Mouse (Mus musculus) intestine, embryonic 16.5 days (tissue): ENCODE results near the gene Nt5m. TPM values are rescaled to one million over a fixed set of nuclear protein-coding genes. Genes with fewer than 3 reads are reported as not detected.
A peak's percentile ranks its signal among the peaks of the same experiment; 100 is the strongest.

Source experiments
- ATAC-seq: fragments of 200-750 bp; cut with Nextera tagmentation; 2 replicates; pipeline ENCODE4 v1.8.0; 2017; ENCODE audit warnings: moderate TSS enrichment, moderate library complexity
- H3K27ac ChIP-seq: fragments of 300-500 bp; sonication (generic); 2 replicates; pipeline ENCODE4 v1.5.1; 2014; ENCODE audit warnings: mild to moderate bottlenecking, low read length
- H3K27me3 ChIP-seq: fragments of 300-500 bp; sonication (generic); replicated peaks from 2 replicates; pipeline ENCODE4 v1.6.1; 2014; ENCODE audit warnings: low read length, control low read depth, mixed read lengths; ENCODE audit not compliant: control insufficient read depth, insufficient read depth
- H3K36me3 ChIP-seq: fragments of 300-500 bp; sonication (generic); 2 replicates; pipeline ENCODE4 v1.6.1; 2014; ENCODE audit warnings: low read length, control low read depth; ENCODE audit not compliant: control insufficient read depth, insufficient read depth
- H3K4me1 ChIP-seq: fragments of 300-500 bp; sonication (generic); 2 replicates; pipeline ENCODE4 v1.6.1; 2014; ENCODE audit warnings: low read length, control low read depth, mixed read lengths; ENCODE audit not compliant: control insufficient read depth, insufficient read depth
- H3K4me2 ChIP-seq: fragments of 300-500 bp; sonication (generic); 2 replicates; pipeline ENCODE4 v1.6.1; 2014; ENCODE audit warnings: low read depth, low read length, control low read depth
- H3K4me3 ChIP-seq: fragments of 300-500 bp; sonication (generic); 2 replicates; pipeline ENCODE4 v1.5.1; 2014; ENCODE audit warnings: mild to moderate bottlenecking, low read length
- H3K9ac ChIP-seq: fragments of 300-500 bp; sonication (generic); 2 replicates; pipeline ENCODE4 v1.6.1; 2014; ENCODE audit warnings: low read depth, low read length
- H3K9me3 ChIP-seq: fragments of 300-500 bp; sonication (generic); 2 replicates; pipeline ENCODE4 v1.6.1; 2016; ENCODE audit warnings: low read length, control low read depth; ENCODE audit not compliant: control insufficient read depth
- WGBS: fragments of 180-500 bp; shearing (Covaris S2); extraction: QIAGEN DNeasy Blood & Tissue Kit; methylation state at CpG from one replicate; pipeline ENCODE4 v1.1.7; 2014; 5-methylcytosine and 5-hydroxymethylcytosine counted together
- polyA plus RNA-seq: library from polyadenylated mRNA; unstranded; fragments of >200 nt; fragmentation: Nextera tagmentation; extraction: Ambion mirVana; gene quantifications from 2 replicates; pipeline ENCODE4 v1.2.1, GENCODE M21; 2015

Gene Nt5m
- 31.1 and 34.5 TPM in 2 replicates for polyA plus RNA-seq

DNA sequence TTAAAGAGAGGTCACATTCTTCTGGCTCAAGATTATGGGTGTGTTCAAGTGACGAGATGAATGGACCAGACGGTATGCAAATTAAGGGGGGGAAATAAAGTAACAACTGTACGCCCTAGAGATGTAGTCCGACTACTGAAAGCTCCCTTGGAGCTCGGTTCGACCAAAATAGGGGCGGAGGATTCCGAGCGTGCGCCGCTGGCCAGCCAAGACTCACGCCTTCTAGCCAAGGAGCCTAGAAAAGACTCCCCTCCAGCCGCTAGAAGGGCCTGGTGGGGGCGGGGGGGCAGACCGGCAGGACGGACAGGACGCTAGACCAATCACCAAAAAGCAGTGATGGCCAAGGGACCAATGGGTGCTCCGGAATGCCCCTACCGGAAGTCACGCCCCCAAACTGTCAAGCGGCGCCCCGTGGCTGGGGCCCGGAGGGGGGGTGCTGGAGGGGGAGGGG lies at the start of gene Nt5m:
Nt5m (plus strand) TSS at position 440 of the 451 bp plus-strand sequence.
- under 1% methylated on average over 24 of the region's 24 CpGs for WGBS
- Histone ChIP-seq H3K4me1 (peaks cover 13% of the 10 kb centered on the region), H3K9ac (peak within 1 kb of the TSS; percentile 97), H3K9me3 (no peaks in the 10 kb centered on the region), H3K27me3 (no peaks in the 10 kb centered on the region), H3K27ac (peak within 1 kb of the TSS; percentile 98), H3K4me3 (peak within 1 kb of the TSS; percentile 91), H3K36me3 (0 out of 2 replicates have a peak, but pooled peaks cover 2% of the 10 kb centered on the region), H3K4me2 (peak within 1 kb of the TSS; percentile 67)
- peak; percentile 98 for ATAC-seq

DNA sequence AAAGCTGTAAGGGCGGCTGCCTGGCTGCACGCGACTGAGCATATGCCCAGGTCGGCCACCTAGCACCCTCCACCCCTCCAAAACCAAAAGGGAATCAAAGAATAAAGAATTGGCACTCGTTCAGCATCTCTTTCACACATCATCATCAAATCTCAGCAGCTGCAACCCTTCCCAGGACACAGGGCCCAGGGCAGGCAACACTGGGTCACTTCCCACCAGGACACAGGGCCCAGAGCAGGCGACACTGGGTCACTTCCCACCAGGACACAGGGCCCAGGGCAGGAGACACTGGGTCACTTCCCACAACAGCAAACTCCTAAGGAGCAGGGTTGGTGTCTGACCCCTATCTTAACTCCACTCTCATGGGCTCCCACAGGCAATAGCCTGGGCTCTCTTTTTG lies 45.9 kb upstream of the Nt5m start:
- H3K27me3 ChIP-seq: no peaks in the 10 kb centered on the region
- no peak for ATAC-seq
- peaks cover 35% of the 10 kb centered on the region for H3K36me3 ChIP-seq
- no peak overlapping the region for H3K4me2 ChIP-seq
- WGBS: 94% methylated on average over 6 of the region's 6 CpGs
- H3K9ac ChIP-seq: no peak overlapping the region
- H3K27ac ChIP-seq: no peak overlapping the region
- no peaks in the 10 kb centered on the region for H3K9me3 ChIP-seq
- H3K4me3 ChIP-seq: no peak overlapping the region
- 0 out of 2 replicates have a peak, but pooled peaks cover 3% of the 10 kb centered on the region for H3K4me1 ChIP-seq

DNA sequence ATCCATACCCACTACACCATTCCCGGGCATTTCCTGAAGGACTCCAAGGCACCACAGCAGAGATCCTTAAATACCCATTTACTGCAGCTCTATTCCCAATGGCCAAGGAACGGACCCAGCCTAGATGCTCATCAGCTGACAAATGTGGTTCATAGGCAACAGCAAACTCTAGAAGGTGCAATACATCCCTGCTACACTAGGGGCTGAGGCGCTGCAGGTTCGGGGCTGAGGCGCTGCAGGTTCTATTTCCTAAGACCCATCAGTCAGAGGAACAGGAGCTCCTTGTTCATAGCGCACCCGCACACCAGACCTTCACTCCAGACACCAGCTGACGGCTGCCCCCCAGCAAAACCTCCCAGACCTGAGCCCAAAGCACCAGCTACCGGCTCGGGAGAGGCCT lies 38.8 kb upstream of the Nt5m start:
- Histone ChIP-seq H3K36me3 (peaks cover 42% of the 10 kb centered on the region), H3K9me3 (no peaks in the 10 kb centered on the region)
- WGBS: 94% methylated on average over 10 of the region's 10 CpGs

DNA sequence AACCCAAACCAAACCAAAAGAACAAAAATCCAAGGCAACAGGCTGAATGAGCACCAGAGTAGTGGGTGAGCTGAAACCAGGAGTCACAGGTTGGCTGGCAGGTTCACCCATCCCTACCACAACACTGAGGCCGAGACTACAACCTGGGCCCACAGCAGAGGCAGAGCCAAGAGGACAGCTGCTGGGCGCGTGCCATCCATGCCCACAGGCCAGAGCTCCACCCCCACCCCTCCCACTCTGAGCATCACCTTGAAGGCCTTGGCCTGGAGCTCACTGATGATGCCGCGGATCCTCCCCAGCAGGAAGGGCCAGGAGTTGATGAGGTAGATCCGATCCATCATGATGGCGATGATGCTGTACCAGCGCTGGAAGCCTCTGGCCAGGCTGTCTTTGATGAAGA lies 37.4 kb upstream of the Nt5m start:
- Histone ChIP-seq H3K4me1 (no peaks in the 10 kb centered on the region), H3K4me2 (no peak overlapping the region), H3K9me3 (no peaks in the 10 kb centered on the region), H3K27ac (no peak overlapping the region), H3K4me3 (no peak overlapping the region), H3K36me3 (peaks cover 41% of the 10 kb centered on the region), H3K9ac (no peak overlapping the region), H3K27me3 (no peaks in the 10 kb centered on the region)
- no peak for ATAC-seq
- 96% methylated on average over 8 of the region's 8 CpGs for WGBS

More for the DNA sequence above, 38.8 kb upstream of the Nt5m start:
- Histone ChIP-seq H3K4me2 (no peak overlapping the region), H3K4me3 (no peak overlapping the region), H3K27ac (no peak overlapping the region), H3K9ac (no peak overlapping the region), H3K27me3 (no peaks in the 10 kb centered on the region), H3K4me1 (no peaks in the 10 kb centered on the region)
- no peak for ATAC-seq

DNA sequence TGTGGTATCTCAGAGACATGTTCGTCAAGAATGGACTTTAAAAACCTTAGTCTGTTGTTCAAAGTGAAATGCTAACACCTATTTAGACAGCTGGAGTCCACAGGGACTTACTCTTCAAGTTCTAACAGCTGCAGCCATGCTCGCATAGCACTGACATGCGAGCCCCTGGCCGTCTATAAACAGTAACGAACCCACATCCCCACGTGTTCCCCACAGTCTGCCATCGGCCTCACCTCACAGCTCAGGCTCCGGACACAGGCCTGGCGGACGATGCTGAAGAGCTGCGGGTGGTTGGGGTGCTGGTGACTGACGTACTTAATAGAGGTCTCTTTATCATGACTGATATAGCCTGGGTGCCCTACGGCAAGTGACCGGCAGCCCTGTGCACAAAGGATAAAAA lies 35.7 kb upstream of the Nt5m start:
- Histone ChIP-seq H3K9me3 (no peaks in the 10 kb centered on the region), H3K4me2 (no peak overlapping the region), H3K36me3 (peaks cover 41% of the 10 kb centered on the region), H3K9ac (no peak overlapping the region), H3K27me3 (no peaks in the 10 kb centered on the region), H3K4me3 (no peak overlapping the region), H3K27ac (no peak overlapping the region), H3K4me1 (peaks cover 2% of the 10 kb centered on the region)
- no peak for ATAC-seq
- WGBS: 90% methylated on average over 14 of the region's 14 CpGs

DNA sequence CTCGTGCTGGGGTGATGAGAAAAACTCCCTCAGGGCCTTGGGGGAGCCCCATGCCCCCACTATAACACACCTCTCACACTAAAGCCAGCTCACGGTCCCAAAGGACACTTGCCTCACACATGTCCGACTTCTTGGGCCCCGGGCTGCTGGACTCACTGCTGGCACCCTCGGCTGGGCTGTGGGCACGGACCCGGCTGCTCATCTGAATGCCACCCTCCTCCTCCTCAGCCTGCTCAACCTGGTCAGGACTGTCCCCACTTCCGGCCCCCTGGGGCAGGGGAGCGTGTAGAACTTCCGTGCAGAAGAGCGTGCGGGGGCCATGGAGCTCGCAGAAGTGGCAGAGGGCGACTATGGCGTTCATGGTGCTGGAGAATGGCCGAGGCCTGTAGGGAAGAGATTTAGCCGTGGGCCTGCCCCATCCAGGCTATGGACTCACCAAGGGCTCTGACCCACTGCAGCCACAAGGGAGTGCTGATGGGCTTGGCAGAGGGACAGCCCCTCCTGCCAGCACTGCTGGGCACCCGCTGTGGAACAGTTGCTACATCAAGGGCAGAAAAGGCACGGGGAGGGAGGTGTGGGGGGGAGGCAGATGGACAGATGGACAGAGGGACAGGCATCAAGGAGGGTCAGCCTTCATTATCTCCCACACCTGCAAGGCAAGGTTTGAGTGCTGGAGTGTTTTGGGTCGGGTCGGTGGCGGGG lies 34.7 kb upstream of the Nt5m start:
- no peak overlapping the region for H3K27ac ChIP-seq
- 91% methylated on average over 22 of the region's 22 CpGs for WGBS

DNA sequence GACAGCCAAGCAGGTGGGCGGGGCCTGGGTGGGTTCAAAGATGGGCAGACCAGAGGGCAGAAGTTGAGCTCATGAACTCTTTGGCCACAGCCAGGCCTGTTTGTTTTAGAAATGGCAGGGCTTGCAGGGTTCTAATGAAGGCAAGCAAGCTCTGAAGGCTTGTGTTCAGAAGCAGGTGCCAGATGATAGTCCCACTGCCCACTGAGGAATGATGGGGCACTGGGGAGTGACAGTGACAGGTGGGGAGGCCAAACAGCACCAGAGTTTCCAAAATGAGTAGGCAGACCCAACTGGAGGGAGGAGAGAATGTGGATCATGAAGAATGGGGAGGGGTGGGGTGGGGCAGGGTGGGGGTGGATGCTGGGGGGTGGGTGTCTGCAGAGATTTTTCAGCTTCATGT lies 34.0 kb upstream of the Nt5m start:
- Histone ChIP-seq H3K9me3 (no peaks in the 10 kb centered on the region), H3K36me3 (peaks cover 30% of the 10 kb centered on the region), H3K4me3 (no peak overlapping the region), H3K27me3 (no peaks in the 10 kb centered on the region), H3K27ac (no peak overlapping the region), H3K9ac (no peak overlapping the region), H3K4me2 (no peak overlapping the region), H3K4me1 (peaks cover 6% of the 10 kb centered on the region)
- ATAC-seq: no peak
- WGBS: 92% methylated on average over 1 of the region's 1 CpGs

More for the DNA sequence above, 34.7 kb upstream of the Nt5m start:
- Histone ChIP-seq H3K4me2 (no peak overlapping the region), H3K9me3 (no peaks in the 10 kb centered on the region), H3K9ac (no peak overlapping the region), H3K4me3 (no peak overlapping the region), H3K27me3 (no peaks in the 10 kb centered on the region), H3K4me1 (peaks cover 6% of the 10 kb centered on the region), H3K36me3 (peaks cover 34% of the 10 kb centered on the region)
- ATAC-seq: no peak

DNA sequence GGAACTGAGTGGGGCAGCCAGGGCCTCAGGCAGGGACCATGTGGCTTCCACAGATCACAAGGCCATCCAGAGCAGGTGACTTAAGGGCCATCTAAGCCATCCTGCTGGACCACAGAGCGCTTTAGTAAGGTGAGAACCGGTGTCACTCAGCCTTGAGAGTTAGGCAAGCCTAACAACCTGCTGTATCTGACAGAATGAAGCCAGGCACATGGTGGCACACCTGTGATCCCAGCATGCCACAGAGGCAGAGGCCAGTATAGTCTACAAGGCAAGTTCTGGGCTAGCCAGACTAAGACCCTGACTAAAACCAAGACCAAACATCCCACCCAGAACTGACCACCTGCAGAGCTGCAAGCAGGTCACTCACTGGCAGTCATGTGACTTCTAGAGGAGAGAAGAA lies 33.6 kb upstream of the Nt5m start:
- no peak overlapping the region for H3K27ac ChIP-seq

DNA sequence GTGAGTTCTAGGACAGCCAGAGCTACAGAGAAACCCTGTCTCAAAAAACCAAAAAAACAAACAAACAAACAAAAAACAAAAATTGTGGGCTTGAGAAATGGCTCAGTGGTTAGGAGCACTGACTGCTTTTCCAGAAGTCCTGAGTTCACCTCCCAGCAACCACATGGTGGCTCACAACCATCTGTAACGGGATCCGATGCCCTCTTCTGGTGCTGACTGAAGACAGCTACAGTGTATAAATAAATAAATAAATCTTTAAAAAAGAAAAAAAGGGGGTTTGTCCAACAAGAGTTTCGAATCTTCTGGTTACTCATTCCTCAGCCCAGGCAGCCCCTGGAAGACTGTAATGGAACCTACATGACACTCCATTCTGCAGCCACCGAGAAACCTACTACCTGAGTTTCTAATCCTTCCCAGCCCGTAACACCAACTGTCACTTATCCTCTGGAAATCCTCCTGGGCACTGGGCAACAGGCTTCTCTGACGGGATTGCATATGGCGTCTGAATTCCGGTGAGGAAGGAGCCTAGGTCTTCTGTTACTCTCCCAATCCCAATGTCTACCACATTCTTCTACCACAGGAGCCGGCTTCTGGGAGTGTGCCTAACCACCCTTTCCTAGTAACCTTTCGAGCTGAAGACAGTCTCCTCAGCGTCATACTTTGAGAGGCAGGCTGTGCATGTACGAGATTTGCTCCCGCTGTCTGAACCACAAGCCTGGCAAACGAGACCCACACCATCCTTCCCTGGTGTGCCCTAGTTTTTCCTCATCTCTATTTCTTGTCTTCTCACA lies 30.9 kb upstream of the Nt5m start:
- no peaks in the 10 kb centered on the region for H3K27me3 ChIP-seq
- H3K4me2 ChIP-seq: peak overlapping the region; percentile 66
- peak overlapping the region; percentile 69 for H3K4me3 ChIP-seq
- H3K36me3 ChIP-seq: peaks cover 11% of the 10 kb centered on the region; the same call in 1 of the 2 replicates
- no peaks in the 10 kb centered on the region for H3K9me3 ChIP-seq
- 65% methylated on average over 14 of the region's 14 CpGs for WGBS
- peak overlapping the region; percentile 95 for H3K9ac ChIP-seq
- H3K4me1 ChIP-seq: peaks cover 6% of the 10 kb centered on the region
- peak overlapping the region; percentile 94 for H3K27ac ChIP-seq
- no peak for ATAC-seq

More for the DNA sequence above, 33.6 kb upstream of the Nt5m start:
- 89% methylated on average over 2 of the region's 2 CpGs for WGBS
- Histone ChIP-seq H3K36me3 (peaks cover 28% of the 10 kb centered on the region), H3K9me3 (no peaks in the 10 kb centered on the region), H3K9ac (no peak overlapping the region), H3K27me3 (no peaks in the 10 kb centered on the region), H3K4me1 (peaks cover 6% of the 10 kb centered on the region), H3K4me2 (no peak overlapping the region), H3K4me3 (no peak overlapping the region)
- no peak for ATAC-seq
